Mouse (Mus musculus) left cerebral cortex, adult 11 months (tissue): ENCODE results near the gene Tmem243.

Source experiments
- DNase-seq: peaks from one replicate; pipeline ENCODE4 v3.0.0; 2022; ENCODE audit warnings: low spot score

Gene Tmem243

GRCm38 (mm10) chr5:9100207-9100848, at the start of gene Tmem243:
Gene Tmem243 (plus strand): TSS chr5:9100668.
- peak; percentile 80 for DNase-seq

- DNase-seq: peak; percentile 42
Observed at GRCm38 (mm10) chr5:9056020-9056660, 44.3 kb upstream of the Tmem243 start.

GRCm38 (mm10) chr5:9057277-9057879, 43.1 kb upstream of the Tmem243 start:
- no peak for DNase-seq

GRCm38 (mm10) chr5:9059303-9060023, 41.0 kb upstream of the Tmem243 start:
- DNase-seq: no peak

GRCm38 (mm10) chr5:9060228-9060627, 40.2 kb upstream of the Tmem243 start:
- DNase-seq: no peak

- DNase-seq: no peak
Observed at GRCm38 (mm10) chr5:9064217-9064616, 36.3 kb upstream of the Tmem243 start.

GRCm38 (mm10) chr5:9068886-9069285, 31.6 kb upstream of the Tmem243 start:
- DNase-seq: peak; percentile 38

GRCm38 (mm10) chr5:9069599-9070209, 30.8 kb upstream of the Tmem243 start:
- DNase-seq: no peak

GRCm38 (mm10) chr5:9071360-9071759, 29.1 kb upstream of the Tmem243 start:
- DNase-seq: no peak

GRCm38 (mm10) chr5:9073177-9073854, 27.2 kb upstream of the Tmem243 start:
- no peak for DNase-seq

- DNase-seq: no peak
Observed at GRCm38 (mm10) chr5:9079773-9080501, 20.5 kb upstream of the Tmem243 start.

GRCm38 (mm10) chr5:9086924-9087719, 13.3 kb upstream of the Tmem243 start:
- no peak for DNase-seq

GRCm38 (mm10) chr5:9090493-9091106, 9.9 kb upstream of the Tmem243 start:
- DNase-seq: no peak

GRCm38 (mm10) chr5:9092716-9093115, 7.8 kb upstream of the Tmem243 start:
- no peak for DNase-seq

- no peak for DNase-seq
Observed at GRCm38 (mm10) chr5:9093490-9093889, 7.0 kb upstream of the Tmem243 start.

- no peak for DNase-seq
Observed at GRCm38 (mm10) chr5:9100849-9101801, 657 bp downstream of the Tmem243 start.

- DNase-seq: no peak
Observed at GRCm38 (mm10) chr5:9102696-9103095, 2.2 kb downstream of the Tmem243 start.

GRCm38 (mm10) chr5:9103958-9104357, 3.5 kb downstream of the Tmem243 start:
- no peak for DNase-seq

GRCm38 (mm10) chr5:9106806-9107205, 6.3 kb downstream of the Tmem243 start:
- no peak for DNase-seq
